Comparison of ENCODE assay signal across 26 mouse cellular contexts in genomic region chr15:12330389-12330788, GRCm38 (mm10). TPM values are rescaled to one million over a fixed set of nuclear protein-coding genes. Genes with fewer than 3 reads are reported as not detected.
A peak's percentile ranks its signal among the peaks of the same experiment; 100 is the strongest.
DNase-seq lines count a peak whose midpoint lies in the region; ATAC-seq and TF ChIP-seq lines count a peak whose summit lies in the region.
"Had no signal": no experiment of that assay in that cellular context is flagged by ENCODE, and none has a peak within 500 bp of the region (broad histone marks: within the 10 kb centered on the region; RNA-seq: fewer than 3 reads in every experiment).

No protein-coding gene starts in this region.

- TF ChIP-seq CTCF in gastrocnemius, adult 2 months (IDR thresholded peaks at IDR 0.05): no peak
- TF ChIP-seq CTCF in testis, adult 2 months (IDR thresholded peaks at IDR 0.05; ENCODE audit: control insufficient read depth, insufficient read depth, insufficient replicate concordance, low read depth, low read length): no peak
- TF ChIP-seq CTCF in small intestine, adult 2 months (IDR thresholded peaks at IDR 0.05; ENCODE audit: extremely low read depth, insufficient read length, insufficient replicate concordance, low read depth, low read length): no peak

- 66% methylated on average over 3 of the region's 3 CpGs for WGBS in heart, embryonic 16.5 days
- WGBS in heart, embryonic 11.5 days (ENCODE audit: insufficient replicate concordance): 76% methylated on average over 3 of the region's 3 CpGs
- WGBS in small intestine, adult 2 months: 59% methylated on average over 3 of the region's 3 CpGs

- H3K4me2 ChIP-seq in heart, embryonic 16.5 days (ENCODE audit: low read depth, low read length): no peak overlapping the region
- no peak overlapping the region for H3K4me2 ChIP-seq in heart, embryonic 11.5 days
- H3K4me2 ChIP-seq: intestine, embryonic 15.5 days; midbrain, embryonic 11.5 days; neural tube, embryonic 15.5 days had no signal

- H3K27ac ChIP-seq in gastrocnemius, adult 2 months: peak overlapping the region; percentile 57; the same call in 1 of the 2 replicates
- H3K27ac ChIP-seq in heart, embryonic 16.5 days (ENCODE audit: low read length): peak overlapping the region; percentile 71
- no peak overlapping the region for H3K27ac ChIP-seq in heart, embryonic 11.5 days (ENCODE audit: low read depth, low read length)
- H3K27ac ChIP-seq in testis, adult 2 months (ENCODE audit: control insufficient read depth, insufficient read depth, low read depth, low read length): 0 out of 2 replicates have a peak overlapping the region, but pooled peaks have one; percentile 8
- peak overlapping the region; percentile 62; the same call in 1 of the 2 replicates for H3K27ac ChIP-seq in small intestine, adult 2 months (ENCODE audit: insufficient read depth, low read depth, low read length)
- H3K27ac ChIP-seq: hindbrain, embryonic 10.5 days; intestine, embryonic 15.5 days; layer of hippocampus, adult 2 months; neural tube, embryonic 15.5 days; stomach, postnatal 0 days had no signal

- intact Hi-C loops in gastrocnemius, adult 2 months (cut with DNase I): no loop called here
- intact Hi-C loops in gastrocnemius, postnatal 14 days (cut with DNase I; ENCODE audit: low total_unique reads): no loop called here

- H3K27me3 ChIP-seq in heart, embryonic 16.5 days (ENCODE audit: control insufficient read depth, insufficient read depth, low read length): no peaks in the 10 kb centered on the region
- no peaks in the 10 kb centered on the region for H3K27me3 ChIP-seq in heart, embryonic 11.5 days (ENCODE audit: control insufficient read depth, insufficient read depth, low read length)
- H3K27me3 ChIP-seq in testis, adult 2 months (ENCODE audit: control insufficient read depth, insufficient read depth, low read length): no peaks in the 10 kb centered on the region
- no peaks in the 10 kb centered on the region for H3K27me3 ChIP-seq in small intestine, adult 2 months (ENCODE audit: control insufficient read depth, insufficient read depth, low read length)
- H3K27me3 ChIP-seq: CH12.LX; intestine, embryonic 15.5 days; neural tube, embryonic 15.5 days; Patski had no signal

- DNase-seq in gastrocnemius, adult 2 months: no peak
- DNase-seq in gastrocnemius, postnatal 14 days: no peak
- no peak for DNase-seq in testis, postnatal 10 days (ENCODE audit: low spot score)
- no peak for DNase-seq in right cerebral cortex, adult 18-20 months
- DNase-seq: B cell, adult 2 months; cerebellum, adult 18-20 months; cerebellum, postnatal 25 days; kidney, adult 9 months; kidney, postnatal 25 days had no signal

- no peak for TF ChIP-seq POLR2A in testis, adult 2 months (IDR thresholded peaks at IDR 0.05; ENCODE audit: control insufficient read depth, low read depth, low read length)
- no peak for TF ChIP-seq POLR2A in small intestine, adult 2 months (IDR thresholded peaks at IDR 0.05; ENCODE audit: low read depth, low read length)

- no peak overlapping the region; the same call in 1 of the 2 replicates for H3K9ac ChIP-seq in heart, embryonic 16.5 days (ENCODE audit: low read length)
- no peak overlapping the region for H3K9ac ChIP-seq in heart, embryonic 11.5 days (ENCODE audit: low read depth, low read length)
- H3K9ac ChIP-seq: intestine, embryonic 15.5 days; neural tube, embryonic 15.5 days had no signal

- no peak overlapping the region for H3K4me3 ChIP-seq in gastrocnemius, adult 2 months
- no peak overlapping the region for H3K4me3 ChIP-seq in heart, embryonic 16.5 days (ENCODE audit: low read length)
- no peak overlapping the region for H3K4me3 ChIP-seq in heart, embryonic 11.5 days (ENCODE audit: low read depth, low read length)
- no peak overlapping the region for H3K4me3 ChIP-seq in testis, adult 2 months (ENCODE audit: control insufficient read depth, low read depth, low read length)
- no peak overlapping the region for H3K4me3 ChIP-seq in small intestine, adult 2 months (ENCODE audit: low read depth, low read length)
- H3K4me3 ChIP-seq: hindbrain, embryonic 10.5 days; intestine, embryonic 15.5 days; layer of hippocampus, adult 2 months; neural tube, embryonic 15.5 days had no signal

- no peaks in the 10 kb centered on the region for H3K9me3 ChIP-seq in heart, embryonic 16.5 days (replicated peaks; ENCODE audit: control insufficient read depth, low read length)
- no peaks in the 10 kb centered on the region for H3K9me3 ChIP-seq in heart, embryonic 11.5 days (replicated peaks; ENCODE audit: control insufficient read depth, low read length)
- H3K9me3 ChIP-seq: G1E; hindbrain, embryonic 10.5 days; intestine, embryonic 15.5 days; neural tube, embryonic 15.5 days had no signal

- H3K4me1 ChIP-seq in heart, embryonic 16.5 days (ENCODE audit: control insufficient read depth, insufficient read depth, low read length): peaks cover 28% of the 10 kb centered on the region
- peaks cover 16% of the 10 kb centered on the region for H3K4me1 ChIP-seq in heart, embryonic 11.5 days (ENCODE audit: control insufficient read depth, insufficient read depth, low read length)
- peaks cover 6% of the 10 kb centered on the region for H3K4me1 ChIP-seq in testis, adult 2 months (ENCODE audit: control insufficient read depth, insufficient read depth, low read length)
- H3K4me1 ChIP-seq in small intestine, adult 2 months (ENCODE audit: control insufficient read depth, insufficient read depth, insufficient read length, low read length): peaks cover 15% of the 10 kb centered on the region
- H3K4me1 ChIP-seq: hindbrain, embryonic 10.5 days had no signal

- H3K36me3 ChIP-seq in heart, embryonic 16.5 days (ENCODE audit: control insufficient read depth, insufficient read depth): peaks cover 3% of the 10 kb centered on the region; the same call in 1 of the 2 replicates
- H3K36me3 ChIP-seq in heart, embryonic 11.5 days (ENCODE audit: control insufficient read depth, insufficient read depth, low read length): no peaks in the 10 kb centered on the region
- no peaks in the 10 kb centered on the region for H3K36me3 ChIP-seq in testis, adult 2 months (ENCODE audit: control insufficient read depth, insufficient read depth, low read length)
- H3K36me3 ChIP-seq in small intestine, adult 2 months (ENCODE audit: control insufficient read depth, insufficient read depth, low read length): peaks cover 5% of the 10 kb centered on the region
- H3K36me3 ChIP-seq: intestine, embryonic 15.5 days; neural tube, embryonic 15.5 days had no signal

- no peak for ATAC-seq in heart, embryonic 16.5 days (replicated peaks; ENCODE audit: extremely low read depth, insufficient read depth, low FRiP score)
- ATAC-seq in heart, embryonic 11.5 days (replicated peaks; ENCODE audit: insufficient number of reproducible peaks, low FRiP score, low TSS enrichment): no peak
- ATAC-seq: hindbrain, embryonic 16.5 days; lung, postnatal 0 days; Patski had no signal

RNA-seq across cellular contexts. Expression of gene 1810049J17Rik, which starts 8.7 kb away (rescaled TPM):
- not detected for total RNA-seq in gastrocnemius, adult 2 months (2021)
- not detected for total RNA-seq in gastrocnemius, postnatal 14 days (2021)
- polyA plus RNA-seq in heart, embryonic 16.5 days (2015; fragmentation: Nextera tagmentation; extraction: Ambion mirVana): 0.75 TPM in 1 of 2 replicates, not detected in the other
- polyA plus RNA-seq in heart, embryonic 11.5 days (2014; fragmentation: Nextera tagmentation; extraction: Ambion mirVana): not detected in 2 replicates
- 1.8 and 2.4 TPM in 2 replicates for polyA plus RNA-seq in testis, adult 2 months (2012; rRNA removed)
- polyA plus RNA-seq in small intestine, adult 2 months (2012; rRNA removed): not detected in 2 replicates
- total RNA-seq: granulocyte monocyte progenitor cell, adult 5-6 weeks; midbrain, postnatal 0 days had no signal
- polyA plus RNA-seq: neural tube, embryonic 15.5 days had no signal

RNA-seq across cellular contexts. Expression of gene Golph3, which starts 9.1 kb away (rescaled TPM):
- total RNA-seq in gastrocnemius, adult 2 months (2021): 10 to 100 TPM; 77.0 to 80.0 TPM
- total RNA-seq in gastrocnemius, postnatal 14 days (2021): 10 to 100 TPM; 59.5 to 59.7 TPM
- 61.3 and 67.6 TPM in 2 replicates for polyA plus RNA-seq in heart, embryonic 16.5 days (2015; fragmentation: Nextera tagmentation; extraction: Ambion mirVana)
- polyA plus RNA-seq in heart, embryonic 11.5 days (2014; fragmentation: Nextera tagmentation; extraction: Ambion mirVana): 85.8 and 93.7 TPM in 2 replicates
- polyA plus RNA-seq in testis, adult 2 months (2012; rRNA removed): 33.9 and 36.3 TPM in 2 replicates
- polyA plus RNA-seq in small intestine, adult 2 months (2012; rRNA removed): 64.4 and 103 TPM in 2 replicates
